Mouse (Mus musculus) lung, postnatal 0 days (tissue): ENCODE results near the gene Klhdc8a.

Experiments
- CTCF ChIP-seq: IDR thresholded peaks from 2 replicates; pipeline ENCODE4 v1.5.1; 2016; ENCODE audit warnings: antibody characterized with exemption, mild to moderate bottlenecking
- EP300 ChIP-seq: IDR thresholded peaks from 2 replicates; pipeline ENCODE4 v1.6.1; 2016; ENCODE audit warnings: antibody characterized with exemption, mild to moderate bottlenecking, control low read depth

GRCm38 (mm10) chr1:132287445-132287844, 11.0 kb upstream of the Klhdc8a start:
- TF ChIP-seq CTCF (no peak), EP300 (no peak)
